Mouse (Mus musculus): ENCODE results near the gene Cln6.

DNA sequence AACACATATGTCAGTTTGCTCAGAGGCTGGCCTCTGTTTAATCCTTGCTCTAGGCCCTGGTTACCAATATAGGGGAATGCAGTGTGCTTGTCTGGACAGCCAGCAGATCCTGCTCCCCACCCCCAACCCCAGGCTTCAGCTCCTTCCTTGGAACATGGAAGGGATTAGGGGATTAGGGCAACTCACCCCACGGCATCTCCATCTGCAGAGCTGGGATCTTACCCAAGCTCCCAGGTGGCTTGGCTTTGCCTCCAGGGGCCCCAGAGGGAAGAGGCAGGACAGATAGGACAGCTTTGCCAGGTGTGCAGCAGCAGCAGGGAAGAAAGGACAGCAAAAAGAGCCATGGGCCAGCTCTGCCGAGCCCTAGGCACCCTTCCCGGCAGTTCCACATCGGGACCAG lies 22.3 kb downstream of the Cln6 start:
- no peak for TF ChIP-seq POLR2A (IDR thresholded peaks at IDR 0.05; ENCODE audit: low read depth, low read length)
- TF ChIP-seq CTCF (IDR thresholded peaks at IDR 0.05; ENCODE audit: borderline replicate concordance, insufficient read depth, low read length): no peak
